Mouse (Mus musculus) v-Abl transformed pro-B cells (cell line): ENCODE data around the gene Tbc1d7.

Experiments
- in situ Hi-C, 2 experiments: fragments of 400-800 bp; cut with MboI; formaldehyde crosslinking; loops; one replicate each; pipeline ENCODE4 v1.15.1; 2025; ENCODE audit not compliant: unreplicated experiment in 2 of 2

The Tbc1d7 gene

DNA sequence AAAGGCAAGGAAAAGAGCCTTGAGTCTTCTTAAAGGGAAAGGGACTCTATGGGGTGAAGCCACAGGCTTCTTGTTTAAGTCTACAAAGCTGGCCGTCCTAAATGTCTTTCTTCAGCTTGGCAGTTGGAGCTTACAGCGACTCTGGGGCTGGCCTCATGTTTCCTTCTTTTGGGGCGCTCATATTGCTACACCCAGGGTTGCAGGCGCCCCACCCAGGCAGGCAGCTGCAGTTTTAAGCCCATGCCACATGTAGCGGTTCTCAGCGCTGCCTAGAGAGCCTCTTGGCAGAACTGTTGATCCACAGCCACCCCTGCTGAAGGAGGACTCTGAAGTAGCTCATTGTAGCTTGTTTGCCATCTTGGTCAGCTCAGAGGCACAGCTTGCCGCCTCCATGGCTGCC is 28.0 kb upstream of the Tbc1d7 start:
- in situ Hi-C loops = loop anchor here in 1 of 2 experiments (25.0 kb wide), 1 partner anchor 1788 kb away; no protein-coding TSS in a partner anchor

DNA sequence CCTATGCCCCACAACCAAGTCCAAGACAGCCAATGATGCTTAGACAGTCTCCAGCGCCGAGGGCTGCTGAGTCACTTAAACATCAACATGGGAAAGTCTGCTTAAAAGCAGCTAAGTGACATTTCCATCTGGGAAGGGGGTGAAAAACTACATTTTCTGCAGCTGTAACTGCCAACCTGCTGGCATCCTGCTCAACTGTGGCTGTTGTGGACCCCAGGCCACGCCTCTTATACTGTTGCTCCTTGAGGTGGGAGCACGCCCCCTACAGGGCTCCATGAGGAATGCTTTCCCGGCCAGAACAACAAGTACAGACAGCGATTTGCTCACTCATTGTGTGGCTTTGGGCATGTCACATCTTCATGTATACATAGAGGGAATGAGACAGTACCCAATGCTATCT is 25.9 kb upstream of the Tbc1d7 start:
- in situ Hi-C loops = loop anchor here in 1 of 2 experiments (25.0 kb wide), 1 partner anchor 1790 kb away; no protein-coding TSS in a partner anchor

DNA sequence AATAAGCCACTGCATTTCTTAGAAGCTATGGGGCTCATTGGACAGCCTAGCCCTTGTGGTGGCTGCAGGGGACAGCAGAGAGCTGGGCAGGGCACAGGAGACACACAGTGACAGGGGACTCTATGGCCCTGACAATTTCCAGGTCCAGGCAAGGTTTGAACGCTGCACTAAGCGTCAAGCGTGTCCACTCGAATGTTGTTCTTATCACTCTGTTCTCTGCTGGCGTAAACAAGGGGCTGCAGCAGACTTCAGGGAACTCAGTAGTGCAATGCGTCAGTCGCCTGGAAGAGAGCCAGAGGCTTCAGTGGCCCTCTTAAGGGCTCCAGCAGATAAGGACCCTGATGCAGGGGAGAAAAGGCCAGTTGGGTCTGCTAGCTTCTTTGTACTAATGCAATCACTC is 24.7 kb upstream of the Tbc1d7 start:
- in situ Hi-C loops = loop anchor here in 1 of 2 experiments (25.0 kb wide), 1 partner anchor 1791 kb away; no protein-coding TSS in a partner anchor

DNA sequence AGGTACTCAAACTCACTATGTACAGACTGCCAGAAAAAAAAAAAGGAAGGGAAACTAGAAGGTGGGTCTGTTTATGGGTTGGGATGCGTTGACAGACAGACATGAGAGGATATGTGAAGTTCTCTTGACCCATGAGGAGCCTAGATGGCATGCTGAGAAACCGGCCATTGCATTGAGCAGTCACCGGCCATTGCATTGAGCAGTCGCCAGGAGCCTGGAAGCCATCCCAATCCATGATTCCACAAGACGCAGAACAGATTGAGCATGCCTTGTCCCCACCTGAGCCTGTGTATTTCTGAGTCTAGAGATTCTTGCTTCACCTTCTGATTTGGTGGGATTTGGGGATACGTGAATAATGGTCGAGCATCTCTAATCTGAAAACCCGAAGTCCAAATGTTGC is 22.6 kb upstream of the Tbc1d7 start:
- in situ Hi-C loops = loop anchor here in 1 of 2 experiments (25.0 kb wide), 1 partner anchor 1793 kb away; no protein-coding TSS in a partner anchor

- in situ Hi-C loops = loop anchor here in 1 of 2 experiments (25.0 kb wide), 1 partner anchor 1794 kb away; no protein-coding TSS in a partner anchor
Measured at GRCm38 (mm10) chr13:43193266-43193665, 22.0 kb upstream of the Tbc1d7 start.

- in situ Hi-C loops = loop anchor here in 1 of 2 experiments (25.0 kb wide), 1 partner anchor 1796 kb away; no protein-coding TSS in a partner anchor
Measured at GRCm38 (mm10) chr13:43191741-43192192, 20.5 kb upstream of the Tbc1d7 start.

- in situ Hi-C loops = loop anchor here in 1 of 2 experiments (25.0 kb wide), 1 partner anchor 1796 kb away; no protein-coding TSS in a partner anchor
Measured at GRCm38 (mm10) chr13:43191290-43191689, 20.0 kb upstream of the Tbc1d7 start.

DNA sequence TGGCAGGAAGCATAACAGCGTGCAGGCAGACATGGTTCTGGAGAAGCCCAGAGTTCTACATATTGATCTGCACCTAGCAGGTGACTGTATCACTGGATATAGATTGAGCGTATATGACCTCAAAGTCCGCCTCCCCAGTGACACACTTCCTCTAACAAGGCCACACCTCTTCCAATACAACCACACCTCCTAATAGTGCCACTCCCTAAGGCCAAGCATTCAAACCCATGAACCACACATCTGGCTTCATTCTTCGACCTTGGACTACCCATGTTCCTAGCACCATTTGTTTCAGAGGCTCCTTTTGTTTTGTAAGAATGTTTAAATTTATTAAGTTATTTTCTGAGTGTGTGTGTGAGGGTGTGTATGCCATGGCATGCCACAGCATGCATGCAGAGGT is 16.4 kb upstream of the Tbc1d7 start:
- in situ Hi-C loops = loop anchor here in 1 of 2 experiments (5.0 to 25.0 kb wide), 2 partner anchors 135 to 1800 kb away; no protein-coding TSS in a partner anchor

DNA sequence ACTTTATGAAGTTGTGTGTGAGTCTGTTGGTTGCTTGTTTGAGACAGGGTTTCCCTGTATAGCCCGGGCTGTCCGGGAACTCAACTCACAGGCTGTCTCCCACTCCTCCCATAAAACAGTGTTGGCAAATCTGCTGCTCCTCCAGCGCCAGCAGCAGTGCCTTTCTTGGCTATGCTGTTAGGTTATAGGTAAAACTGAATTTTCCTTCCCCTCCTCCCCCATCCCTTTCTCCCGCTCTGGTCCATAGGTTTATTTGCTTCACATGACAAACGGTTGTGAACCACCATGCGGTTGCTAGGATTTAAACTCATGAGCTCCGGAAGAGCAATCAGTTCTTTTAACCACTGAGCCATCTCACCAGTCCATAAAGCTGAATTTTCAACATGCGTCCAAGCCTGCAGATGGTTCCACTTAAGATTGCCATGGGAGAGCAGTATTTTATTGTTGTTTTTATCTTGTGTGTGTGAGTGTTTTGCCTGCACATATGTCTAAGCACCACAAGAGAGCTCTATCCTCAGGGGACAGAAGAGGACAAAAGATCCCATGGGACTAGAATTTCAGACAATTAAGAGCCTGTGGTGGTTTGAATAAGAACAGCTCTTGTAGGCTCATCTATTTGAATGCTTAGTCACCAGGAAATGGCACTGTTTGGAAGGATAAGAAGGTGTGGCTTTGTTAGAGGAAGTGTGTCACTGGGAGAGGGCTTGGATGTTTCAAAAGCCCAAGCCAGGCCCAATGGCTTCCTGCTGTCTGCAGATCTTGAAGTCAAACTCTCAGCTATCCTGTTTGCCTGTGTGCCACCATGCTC is 12.2 kb upstream of the Tbc1d7 start:
- in situ Hi-C loops = loop anchor here in 1 of 2 experiments (25.0 kb wide), 1 partner anchor 1804 kb away; no protein-coding TSS in a partner anchor

DNA sequence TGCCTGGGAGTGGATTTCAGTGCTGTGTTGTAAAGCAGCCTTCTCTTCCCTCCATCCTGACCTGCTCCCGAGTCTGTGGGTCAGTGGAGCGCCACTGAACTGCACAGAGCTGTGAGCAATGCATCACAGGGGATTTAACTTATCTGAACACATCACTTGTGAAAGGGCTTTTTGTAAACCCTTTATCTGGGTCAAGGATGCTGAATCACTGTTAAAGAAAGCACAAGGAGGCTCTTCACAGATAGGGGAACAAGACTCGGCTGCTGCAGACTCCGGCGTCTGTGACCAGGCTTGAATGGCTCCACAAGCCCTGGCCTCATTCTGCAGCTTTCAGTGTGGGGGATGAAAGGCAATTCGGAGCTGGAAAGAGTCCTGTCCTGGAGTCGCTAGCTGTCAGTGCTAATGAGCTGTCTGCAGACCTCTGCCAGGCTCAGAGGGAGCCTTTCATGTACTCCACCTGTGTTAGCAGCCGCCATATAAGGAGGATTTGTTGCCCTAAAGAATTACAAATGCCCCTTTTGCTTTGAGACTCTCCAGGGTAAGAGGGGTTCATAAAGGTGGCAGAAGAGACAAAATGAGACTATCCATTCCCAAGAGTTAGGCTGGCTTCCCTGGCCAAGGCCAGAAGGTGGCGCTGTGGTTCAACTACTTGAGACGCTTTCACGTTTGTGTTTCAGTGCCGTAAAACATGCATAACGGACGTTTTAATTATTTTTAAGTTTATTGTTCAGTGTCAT is 11.3 kb upstream of the Tbc1d7 start:
- in situ Hi-C loops = loop anchor here in 1 of 2 experiments (25.0 kb wide), 1 partner anchor 1805 kb away; no protein-coding TSS in a partner anchor

GRCm38 (mm10) chr13:43181104-43181503 is 9.8 kb upstream of the Tbc1d7 start:
- in situ Hi-C loops = loop anchor here in 1 of 2 experiments (25.0 kb wide), 1 partner anchor 1806 kb away; no protein-coding TSS in a partner anchor

- in situ Hi-C loops = loop anchor here (5.0 to 25.0 kb wide), 6 partner anchors 227 to 1810 kb away; no protein-coding TSS in a partner anchor
Measured at GRCm38 (mm10) chr13:43177317-43177716, 6.0 kb upstream of the Tbc1d7 start.

- in situ Hi-C loops = loop anchor here (5.0 to 25.0 kb wide), 6 partner anchors 228 to 1811 kb away; no protein-coding TSS in a partner anchor
Measured at GRCm38 (mm10) chr13:43176676-43177075, 5.4 kb upstream of the Tbc1d7 start.

- in situ Hi-C loops = loop anchor here (10.0 to 25.0 kb wide), 5 partner anchors 232 to 1814 kb away; no protein-coding TSS in a partner anchor
Measured at GRCm38 (mm10) chr13:43173262-43173661, 2.0 kb upstream of the Tbc1d7 start.

- in situ Hi-C loops = loop anchor here (10.0 to 25.0 kb wide), 5 partner anchors 233 to 1815 kb away; no protein-coding TSS in a partner anchor
Measured at GRCm38 (mm10) chr13:43172036-43172713, 874 bp upstream of the Tbc1d7 start.

- in situ Hi-C loops = loop anchor here in 1 of 2 experiments (25.0 kb wide), 1 partner anchor 1820 kb away; no protein-coding TSS in a partner anchor
Measured at GRCm38 (mm10) chr13:43167721-43168120, 3.6 kb downstream of the Tbc1d7 start.

GRCm38 (mm10) chr13:43159429-43159828 is 11.9 kb downstream of the Tbc1d7 start:
- in situ Hi-C loops = loop anchor here in 1 of 2 experiments (25.0 kb wide), 1 partner anchor 1828 kb away; no protein-coding TSS in a partner anchor

DNA sequence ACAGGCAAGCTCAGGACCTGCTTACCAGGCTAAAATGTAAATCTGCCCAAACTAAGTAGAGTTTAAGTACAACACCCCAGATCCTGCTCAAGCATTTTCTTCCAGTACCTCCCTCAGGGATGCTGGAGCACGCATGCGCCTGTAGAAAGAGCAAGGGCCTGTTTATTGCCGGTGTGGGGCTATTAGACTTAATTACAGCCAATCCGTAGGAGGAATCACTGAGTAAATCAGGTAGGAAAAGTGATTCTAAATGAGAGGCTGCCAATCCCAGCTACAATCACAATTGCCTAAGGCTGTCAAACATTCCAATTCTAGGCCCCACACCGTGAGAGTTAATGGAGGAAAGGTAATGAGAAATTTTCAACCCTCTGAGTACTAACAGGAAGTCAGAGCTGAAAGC is 13.0 kb downstream of the Tbc1d7 start:
- in situ Hi-C loops = loop anchor here in 1 of 2 experiments (25.0 kb wide), 1 partner anchor 1829 kb away; no protein-coding TSS in a partner anchor

DNA sequence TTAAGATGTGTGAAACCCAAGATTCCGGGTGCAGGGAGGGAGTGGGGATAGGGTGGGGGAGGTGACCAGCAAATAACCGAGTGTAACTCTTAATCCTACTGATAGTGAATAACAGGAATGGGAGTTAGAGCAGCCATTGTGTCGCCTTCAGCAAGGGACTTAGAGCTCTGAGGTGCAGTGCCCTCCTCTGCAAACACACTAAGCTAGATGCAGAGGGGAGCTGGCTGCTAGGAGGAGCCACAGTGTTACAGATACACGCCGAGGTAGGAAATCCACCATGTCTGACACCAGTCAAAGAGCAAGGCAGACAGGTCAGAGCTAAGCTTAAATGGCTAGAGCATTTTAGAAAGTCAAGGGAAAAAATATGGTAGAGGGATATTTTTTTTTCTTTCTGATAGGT is 13.9 kb downstream of the Tbc1d7 start:
- in situ Hi-C loops = loop anchor here in 1 of 2 experiments (25.0 kb wide), 1 partner anchor 1830 kb away; no protein-coding TSS in a partner anchor
